Mouse (Mus musculus) liver, embryonic 14.5 days (tissue): ENCODE results near the gene Hectd1. TPM values are rescaled to one million over a fixed set of nuclear protein-coding genes. Genes with fewer than 3 reads are reported as not detected.

Source experiments
- ATAC-seq: fragments of 200-750 bp; cut with Nextera tagmentation; 2 replicates; pipeline ENCODE4 v1.8.0; 2017; ENCODE audit warnings: moderate number of reproducible peaks, mild to moderate bottlenecking, moderate library complexity; ENCODE audit not compliant: insufficient read depth
- DNase-seq, 3 experiments: peaks; one replicate each; pipeline ENCODE4 v3.0.0-alpha.2; 2012 to 2013; ENCODE audit warnings: low read depth in 3 of 3, low spot score in 3 of 3
- H3K27ac ChIP-seq: fragments of 300-500 bp; sonication (generic); 2 replicates; pipeline ENCODE4 v1.5.1; 2014; ENCODE audit warnings: moderate library complexity, mild to moderate bottlenecking, control low read depth, inconsistent platforms
- H3K27me3 ChIP-seq: fragments of 300-500 bp; sonication (generic); 2 replicates; pipeline ENCODE4 v1.6.1; 2014; ENCODE audit warnings: mild to moderate bottlenecking, low read length, moderate library complexity; ENCODE audit not compliant: control insufficient read depth, insufficient read depth
- H3K36me3 ChIP-seq: fragments of 300-500 bp; sonication (generic); replicated peaks from 2 replicates; pipeline ENCODE4 v1.6.1; 2014; ENCODE audit warnings: low read depth; ENCODE audit not compliant: control insufficient read depth, insufficient read depth
- H3K4me1 ChIP-seq, 2 experiments: fragments of 200-500 bp in 1 of 2; fragments of 300-500 bp in 1 of 2; sonication (generic) in 1 of 2; replicated peaks; 2 replicates each; pipeline ENCODE4 v1.6.1; 2012 to 2014; ENCODE audit warnings: antibody characterized with exemption in 1 of 2, inconsistent platforms in 1 of 2, low read length in 1 of 2; ENCODE audit not compliant: control insufficient read depth in 2 of 2, insufficient read depth in 2 of 2
- H3K4me2 ChIP-seq: fragments of 300-500 bp; sonication (generic); 2 replicates; pipeline ENCODE4 v1.6.1; 2014; ENCODE audit warnings: low read depth, mild to moderate bottlenecking, control low read depth, moderate library complexity
- H3K4me3 ChIP-seq, 2 experiments: fragments of 200-500 bp in 1 of 2; fragments of 300-500 bp in 1 of 2; sonication (generic) in 1 of 2; 2 replicates each; pipeline ENCODE4 v1.5.1; 2012 to 2014; ENCODE audit warnings: low read depth in 2 of 2, low read length in 2 of 2, mild to moderate bottlenecking in 2 of 2, control low read depth in 1 of 2, inconsistent platforms in 1 of 2, moderate library complexity in 1 of 2; ENCODE audit not compliant: insufficient read depth in 1 of 2
- H3K9ac ChIP-seq: fragments of 300-500 bp; sonication (generic); replicated peaks from 2 replicates; pipeline ENCODE4 v1.6.1; 2014; ENCODE audit warnings: mild to moderate bottlenecking, control low read depth, moderate library complexity
- H3K9me3 ChIP-seq: fragments of 300-500 bp; sonication (generic); 2 replicates; pipeline ENCODE4 v1.6.1; 2016; ENCODE audit warnings: low read length, mixed read lengths; ENCODE audit not compliant: control insufficient read depth
- CTCF ChIP-seq: IDR thresholded peaks from 2 replicates; pipeline ENCODE4 v1.5.1; 2016; ENCODE audit warnings: antibody characterized with exemption, low read depth, control low read depth
- EP300 ChIP-seq: IDR thresholded peaks from 2 replicates; pipeline ENCODE4 v1.6.1; 2016; ENCODE audit warnings: antibody characterized with exemption, low read depth
- WGBS: fragments of 180-500 bp; shearing (Covaris S2); extraction: QIAGEN DNeasy Blood & Tissue Kit; methylation state at CpG from one replicate; pipeline ENCODE4 v1.1.7; 2014; ENCODE audit not compliant: insufficient replicate concordance; 5-methylcytosine and 5-hydroxymethylcytosine counted together
- polyA plus RNA-seq, 2 experiments: library from polyadenylated mRNA; depleted of rRNA in 1 of 2; stranded (reverse) in 1 of 2; unstranded in 1 of 2; fragments of >200 nt; fragmentation: Nextera tagmentation in 1 of 2; extraction: Ambion mirVana in 1 of 2; gene quantifications; 2 replicates each; pipeline versions ENCODE4 v1.2.1 to v1.2.3; 2012 to 2014

Hectd1 gene
- polyA plus RNA-seq, 2 experiments, result 22.1 to 22.3 TPM

DNA sequence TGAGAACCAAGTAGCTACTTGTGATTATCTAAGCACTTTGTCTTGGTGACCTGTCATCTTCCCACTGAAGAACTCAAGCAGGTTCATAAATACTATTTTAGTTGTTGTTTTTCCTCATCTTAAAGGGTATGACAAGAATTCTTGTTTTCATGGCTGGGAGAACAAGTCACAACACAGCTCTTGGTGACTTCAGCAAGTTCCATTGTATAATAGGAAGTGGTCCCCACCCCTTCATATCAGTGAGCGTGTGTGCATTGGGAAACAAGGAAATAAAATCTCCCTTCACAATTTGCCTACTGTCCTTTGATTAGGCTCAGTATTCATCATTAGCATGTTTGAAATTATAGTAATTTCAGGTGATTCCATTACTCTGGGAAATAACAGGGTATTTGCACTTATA, 134.4 kb downstream of the Hectd1 start:
- no peaks in the 10 kb centered on the region for H3K9me3 ChIP-seq
- TF ChIP-seq EP300 (no peak), CTCF (no peak)

DNA sequence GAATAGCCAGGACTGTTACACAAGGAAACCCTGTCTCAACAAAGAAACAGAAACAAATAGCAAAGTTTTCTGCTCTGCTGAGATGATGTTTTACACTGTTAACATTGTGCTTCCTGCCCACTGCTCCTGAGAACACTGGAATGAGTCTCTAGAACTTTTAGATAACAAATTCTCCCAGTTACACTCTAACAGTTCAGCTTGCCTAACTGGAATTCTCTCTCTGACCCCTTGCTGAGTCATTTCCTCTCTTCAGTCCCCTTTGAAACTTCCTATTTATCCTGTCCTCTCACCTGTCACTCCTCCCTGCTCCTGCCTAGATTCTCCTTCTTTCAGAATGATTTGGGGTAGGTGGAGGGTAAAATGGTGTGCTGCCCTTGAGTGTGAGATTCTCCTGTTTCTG, 135.2 kb downstream of the Hectd1 start:
- no peaks in the 10 kb centered on the region for H3K27me3 ChIP-seq
- DNase-seq, result no peak
- H3K9me3 ChIP-seq, result no peaks in the 10 kb centered on the region
- ATAC-seq, result no peak
- no peak overlapping the region for H3K4me3 ChIP-seq
- peak overlapping the region; percentile 58 for H3K27ac ChIP-seq
- TF ChIP-seq CTCF (no peak), EP300 (no peak)
- 0 out of 2 replicates have a peak overlapping the region, but pooled peaks have one; percentile 7 for H3K9ac ChIP-seq
- peaks cover 21 to 26% of the 10 kb centered on the region in 2 experiments for H3K4me1 ChIP-seq
- H3K4me2 ChIP-seq, result no peak overlapping the region
- no peaks in the 10 kb centered on the region for H3K36me3 ChIP-seq

More for the DNA sequence above, 134.4 kb downstream of the Hectd1 start:
- Histone ChIP-seq H3K4me2 (no peak overlapping the region), H3K4me3 (no peak overlapping the region), H3K27ac (no peak overlapping the region), H3K9ac (no peak overlapping the region), H3K4me1 (peaks cover 22 to 31% of the 10 kb centered on the region in 2 experiments), H3K27me3 (no peaks in the 10 kb centered on the region), H3K36me3 (no peaks in the 10 kb centered on the region)
- DNase-seq (no peak), ATAC-seq (no peak)
- WGBS, result 38% methylated on average over 1 of the region's 1 CpGs

Other genes with a start within 250 kb of the Hectd1 start
- gene Coch, start 236.2 kb downstream of the Hectd1 start, polyA plus RNA-seq (2012; rRNA removed), result 0.02 and 0.03 TPM in 2 replicates
- gene Coch, start 236.2 kb downstream of the Hectd1 start, polyA plus RNA-seq (2014; fragmentation: Nextera tagmentation; extraction: Ambion mirVana), result 0.08 TPM in 1 of 2 replicates, not detected in the other
- 4.6 and 6.4 TPM in 2 replicates for gene Ap4s1, start 138.5 kb downstream of the Hectd1 start, polyA plus RNA-seq (2012; rRNA removed)
- gene Ap4s1, start 138.5 kb downstream of the Hectd1 start, polyA plus RNA-seq (2014; fragmentation: Nextera tagmentation; extraction: Ambion mirVana), result 16.4 and 16.8 TPM in 2 replicates
- gene Strn3, start 137.6 kb downstream of the Hectd1 start, polyA plus RNA-seq (2012; rRNA removed), result 8.3 and 14.2 TPM in 2 replicates
- gene Strn3, start 137.6 kb downstream of the Hectd1 start, polyA plus RNA-seq (2014; fragmentation: Nextera tagmentation; extraction: Ambion mirVana), result 14.9 and 15.5 TPM in 2 replicates
- gene Heatr5a, start 141.8 kb upstream of the Hectd1 start, polyA plus RNA-seq (2012; rRNA removed), result 8.2 and 9.2 TPM in 2 replicates
- gene Heatr5a, start 141.8 kb upstream of the Hectd1 start, polyA plus RNA-seq (2014; fragmentation: Nextera tagmentation; extraction: Ambion mirVana), result 5.6 and 6.6 TPM in 2 replicates
- gene Dtd2, start 177.0 kb upstream of the Hectd1 start, polyA plus RNA-seq (2012; rRNA removed), result 5.9 and 11.1 TPM in 2 replicates
- gene Dtd2, start 177.0 kb upstream of the Hectd1 start, polyA plus RNA-seq (2014; fragmentation: Nextera tagmentation; extraction: Ambion mirVana), result 12.0 and 13.1 TPM in 2 replicates
- gene Gpr33, start 198.5 kb upstream of the Hectd1 start, polyA plus RNA-seq (2012; rRNA removed), result not detected in 2 replicates
- gene Gpr33, start 198.5 kb upstream of the Hectd1 start, polyA plus RNA-seq (2014; fragmentation: Nextera tagmentation; extraction: Ambion mirVana), result not detected in 2 replicates